Mouse (Mus musculus): ENCODE data around the gene Tmem132a.

DNA sequence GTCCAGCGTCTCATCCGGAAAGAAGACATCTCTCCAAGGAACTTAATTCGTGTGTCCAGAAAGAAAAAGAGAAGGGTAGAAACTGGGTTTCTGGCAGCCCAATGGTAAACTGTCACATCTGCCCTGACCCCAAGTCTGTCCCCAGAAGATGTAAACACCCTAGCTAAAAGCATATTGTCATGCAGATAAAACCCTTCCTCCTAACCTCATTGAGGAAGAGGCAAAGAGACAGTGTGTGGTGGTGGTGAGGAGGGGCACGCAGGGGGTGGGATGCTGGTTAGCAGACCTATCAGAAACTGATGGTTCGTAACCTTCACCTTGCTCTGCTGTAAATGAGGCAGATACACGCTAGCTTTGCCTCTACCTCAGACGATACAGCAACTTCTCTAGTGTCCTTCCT, 48.4 kb downstream of the Tmem132a start:
- TF ChIP-seq CTCF (IDR thresholded peaks at IDR 0.05; ENCODE audit: low read depth, low read length) = no peak
- TF ChIP-seq POLR2A (IDR thresholded peaks at IDR 0.05; ENCODE audit: borderline replicate concordance, low read depth, low read length) = no peak
